Mouse (Mus musculus) heart, postnatal 14 days (tissue): ENCODE measurements around the gene Sfxn1. TPM values are rescaled to one million over a fixed set of nuclear protein-coding genes. Genes with fewer than 3 reads are reported as not detected.

Source experiments
- DNase-seq, 2 experiments: peaks; one replicate each; pipeline ENCODE4 v3.0.0; 2021 to 2022
- intact Hi-C: fragments of 180-260 bp; cut with DNase I; formaldehyde crosslinking; loops from one replicate; pipeline ENCODE4 v1.15.1; 2025
- long read RNA-seq, 2 experiments: library from polyadenylated mRNA; stranded (forward); transcript quantifications; one replicate each; pipeline ENCODE4 v2.0.0; 2021
- total RNA-seq, 2 experiments: library from RNA; stranded (reverse); gene quantifications; 2 replicates each; pipeline ENCODE4 v1.2.3; 2021

Gene Sfxn1
- 1 to 10 TPM; 6.9 to 9.9 TPM for total RNA-seq
- long read RNA-seq, experiment 1, transcript Sfxn1-201 (11 exons, 2,783 nt), result major isoform, 7 of 17 reads
- long read RNA-seq, experiment 1, partial matches to known transcripts, result 6 of 17 reads
- long read RNA-seq, experiment 1, other reads (novel, unspliced or antisense), result 4 of 17 reads
- long read RNA-seq, experiment 2, transcript Sfxn1-201 (11 exons, 2,783 nt), result major isoform, 18 of 26 reads
- long read RNA-seq, experiment 2, partial matches to known transcripts, result 2 of 26 reads
- long read RNA-seq, experiment 2, other reads (novel, unspliced or antisense), result 6 of 26 reads

DNA sequence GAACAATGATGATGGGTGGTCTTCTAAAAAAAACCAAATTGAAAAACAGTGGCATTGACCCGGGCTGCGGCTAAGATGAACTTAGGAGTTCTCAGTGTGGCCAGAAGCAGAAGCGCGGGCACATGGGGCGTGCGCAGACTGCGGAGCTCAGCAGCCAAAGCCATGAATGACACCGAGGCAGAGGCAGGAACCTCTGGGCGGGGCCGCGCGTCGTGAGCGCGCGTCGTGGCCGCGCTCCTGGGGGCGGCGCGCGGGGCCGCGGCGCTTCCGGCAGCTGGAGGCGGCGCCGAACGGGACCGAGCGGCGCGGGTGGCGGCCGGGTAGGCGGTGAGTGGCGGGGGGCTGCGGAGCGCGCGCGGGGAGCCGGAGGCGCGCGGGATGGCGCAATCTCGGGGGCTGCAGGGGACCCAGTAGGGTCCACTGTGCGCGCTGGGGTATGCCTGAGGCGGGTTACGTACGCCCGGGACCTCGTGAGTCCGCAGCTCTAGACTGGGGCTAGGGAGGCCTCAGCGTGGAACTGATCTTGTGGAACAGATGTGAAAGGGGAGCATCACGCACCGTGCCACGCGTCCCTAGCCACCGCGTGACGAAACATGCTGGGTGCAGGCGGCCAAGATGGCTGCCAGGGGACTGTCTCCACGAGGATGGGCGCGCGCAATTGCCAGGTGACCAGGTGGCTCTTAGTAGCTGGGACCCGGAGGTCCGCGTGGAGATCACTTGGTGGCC, at the start of gene Sfxn1:
Sfxn1 (plus strand) TSS at position 264 of the 726 bp plus-strand sequence.
- peak; percentile 76 to 85 for DNase-seq
- intact Hi-C loops, result no loop called here

DNA sequence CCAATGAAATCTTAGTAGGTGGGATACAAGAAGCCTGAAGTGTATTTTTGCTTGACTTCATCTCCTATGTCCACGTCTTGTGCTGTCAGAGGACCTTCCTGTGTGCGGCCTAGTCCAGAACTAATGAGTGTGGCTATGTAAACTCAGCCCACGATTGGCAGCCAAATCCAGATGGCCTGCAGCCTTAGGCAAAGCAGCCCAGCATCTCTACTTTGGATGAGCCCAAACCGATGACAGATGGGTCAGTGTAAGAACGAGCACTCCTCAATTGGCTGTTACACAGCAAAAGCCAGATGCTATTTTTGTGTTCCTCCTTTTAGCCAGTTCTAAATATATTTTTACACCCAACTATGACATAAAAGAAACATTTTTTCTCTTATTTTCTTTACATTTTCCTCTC, 48.4 kb upstream of the Sfxn1 start:
- intact Hi-C loops, result no loop called here
- DNase-seq, result peak in 1 of 2 experiments; percentile 8

- no peak for DNase-seq
- intact Hi-C loops, result no loop called here
These were observed 44.6 kb upstream of the Sfxn1 start for GRCm38 (mm10) chr13:54027079-54027478.

GRCm38 (mm10) chr13:54033653-54034052, 38.0 kb upstream of the Sfxn1 start:
- no peak for DNase-seq
- intact Hi-C loops, result no loop called here

- intact Hi-C loops, result no loop called here
- DNase-seq, result peak in 1 of 2 experiments; percentile 8
These were observed 36.1 kb upstream of the Sfxn1 start for GRCm38 (mm10) chr13:54035541-54035940.

DNA sequence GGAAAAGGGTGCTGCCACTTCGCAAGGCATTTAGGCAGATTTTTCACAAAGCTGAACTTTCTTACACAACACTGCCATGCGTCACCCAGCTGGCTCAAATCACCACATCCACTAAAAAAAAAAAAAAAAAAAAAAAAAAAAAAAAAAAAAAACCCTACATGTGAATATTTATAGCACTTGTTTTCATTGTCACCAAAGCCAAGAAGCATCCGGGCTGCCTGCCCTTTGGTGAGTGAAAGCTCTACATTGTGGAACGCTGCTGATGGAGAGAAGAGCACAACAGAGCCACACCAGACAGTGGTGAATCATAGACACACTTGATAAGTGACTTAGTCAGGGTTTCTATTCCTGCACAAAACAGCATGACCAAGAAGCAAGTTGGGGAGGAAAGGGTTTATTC, 33.7 kb upstream of the Sfxn1 start:
- intact Hi-C loops, result no loop called here
- no peak for DNase-seq

DNA sequence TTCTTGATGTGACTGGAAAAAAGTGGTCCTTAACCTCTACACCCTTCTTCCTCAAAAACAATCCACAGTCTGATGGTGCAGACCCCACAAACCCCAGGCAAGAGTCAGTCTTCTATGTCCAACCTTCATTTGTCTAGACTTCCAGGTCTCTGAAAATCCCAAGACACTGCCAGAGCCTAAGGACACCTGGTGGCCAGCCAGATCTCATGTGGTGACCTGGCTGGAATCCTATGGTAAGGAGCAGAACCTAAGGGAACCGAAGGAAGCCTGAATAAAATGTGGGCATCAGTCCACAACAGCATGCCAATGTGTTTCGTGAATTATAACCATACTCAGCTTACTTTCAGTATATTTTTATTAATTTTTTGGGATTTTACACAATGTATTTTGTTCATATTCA, 31.4 kb upstream of the Sfxn1 start:
- intact Hi-C loops, result no loop called here
- DNase-seq, result no peak

DNA sequence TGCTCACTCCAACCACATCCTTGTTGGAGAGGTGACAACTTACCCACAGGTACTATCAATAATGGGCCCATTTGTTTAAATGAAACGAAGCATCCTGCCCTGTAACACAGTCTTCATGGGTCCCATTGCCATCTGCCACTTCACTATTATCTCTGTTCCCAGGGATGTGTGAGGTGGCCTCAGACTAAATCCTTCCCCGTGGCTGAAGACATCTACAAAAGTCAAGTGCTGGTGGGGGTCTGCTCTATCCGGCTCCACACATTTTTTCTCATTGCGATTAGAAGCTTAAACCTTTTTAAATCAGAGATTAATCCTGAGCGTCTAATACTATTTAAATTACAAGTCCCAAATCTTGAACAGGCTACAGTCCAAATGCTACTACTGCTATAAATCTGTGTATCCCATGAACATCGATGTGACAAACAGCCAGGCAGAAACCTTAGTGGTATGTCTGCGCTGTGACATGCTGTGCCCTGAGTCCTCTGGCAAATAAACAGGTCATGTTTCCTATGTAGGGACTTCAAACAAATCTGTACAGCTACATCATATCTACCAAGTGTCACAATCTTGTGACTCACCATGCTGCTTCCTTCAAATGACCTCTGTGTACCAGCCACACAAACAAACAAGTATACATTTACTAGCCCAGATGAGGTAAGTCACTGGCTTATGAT, 22.9 kb upstream of the Sfxn1 start:
- no peak for DNase-seq
- intact Hi-C loops, result no loop called here

DNA sequence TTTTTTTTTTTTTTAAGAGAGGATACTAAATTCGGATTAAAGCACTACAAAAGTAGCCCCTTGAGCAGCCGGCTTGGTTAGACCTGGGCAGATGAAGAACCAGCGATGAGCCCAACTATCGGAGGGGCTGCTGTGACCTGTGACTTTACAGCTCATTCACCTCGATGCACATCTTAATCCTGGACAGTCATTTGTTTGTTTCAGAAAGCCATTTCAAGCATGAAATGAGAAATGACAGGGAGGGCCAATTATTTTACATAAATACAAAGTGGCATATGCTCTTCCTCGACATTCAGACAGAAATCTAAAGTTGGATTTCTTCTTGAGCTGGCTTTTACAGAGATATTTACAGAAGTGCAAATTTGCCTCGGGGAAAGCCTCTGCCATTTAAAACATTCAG, 20.0 kb upstream of the Sfxn1 start:
- no peak for DNase-seq
- intact Hi-C loops, result no loop called here

DNA sequence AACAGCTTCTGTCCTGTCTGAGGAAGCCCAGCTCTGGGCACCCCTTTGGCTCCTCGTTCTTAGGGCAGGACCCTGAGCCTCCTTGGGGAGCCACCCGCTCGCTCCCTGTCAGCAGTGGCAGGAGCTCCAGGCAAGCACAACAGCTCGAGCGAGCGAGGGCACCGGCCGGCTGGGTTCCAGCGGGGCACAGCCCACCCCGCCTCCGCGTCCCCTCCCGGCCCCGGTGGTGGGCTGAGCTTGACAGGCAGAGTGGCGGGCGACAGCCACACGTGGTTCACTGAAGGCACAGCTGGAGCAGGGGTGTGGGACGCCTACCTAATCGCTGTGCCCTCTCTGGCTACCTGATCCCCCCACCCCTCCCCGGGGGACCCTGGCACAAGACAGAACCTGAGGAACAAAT, 16.7 kb upstream of the Sfxn1 start:
- intact Hi-C loops, result loop anchor here (1.0 kb wide), 1 partner anchor 243 kb away; no protein-coding TSS in a partner anchor

GRCm38 (mm10) chr13:54055448-54055861, 16.2 kb upstream of the Sfxn1 start, which contains the start of gene Drd1:
Gene Drd1 (minus strand): TSS chr13:54055705.
- intact Hi-C loops, result loop anchor here (1.0 kb wide), 1 partner anchor 243 kb away; no protein-coding TSS in a partner anchor
- DNase-seq, result peak; percentile 72 to 80

More for the DNA sequence above, 16.7 kb upstream of the Sfxn1 start:
- DNase-seq, result no peak

- intact Hi-C loops, result loop anchor here (2.0 kb wide), 1 partner anchor 279 kb away; no protein-coding TSS in a partner anchor
- DNase-seq, result no peak
These were observed 9.6 kb upstream of the Sfxn1 start for GRCm38 (mm10) chr13:54062068-54062467.

DNA sequence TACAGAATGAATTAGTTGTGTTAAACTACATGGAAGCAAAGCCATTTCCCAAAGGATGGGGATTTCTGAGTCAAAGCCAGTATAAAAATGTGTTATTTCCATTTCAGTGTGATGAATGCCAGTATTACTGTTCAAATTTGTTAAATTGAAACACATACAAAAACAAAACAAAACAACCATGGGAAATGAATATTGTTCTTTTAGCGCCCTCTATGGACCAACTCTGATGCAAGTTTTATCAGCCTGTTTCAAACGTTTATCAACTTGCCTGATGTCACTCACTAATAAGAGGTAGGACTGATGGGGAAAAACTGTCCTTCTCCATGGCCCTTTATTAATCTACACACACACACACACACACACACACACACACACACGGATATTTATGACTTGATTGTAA, 8.4 kb upstream of the Sfxn1 start:
- peak in 1 of 2 experiments; percentile 35 for DNase-seq
- intact Hi-C loops, result loop anchor here (2.0 kb wide), 1 partner anchor 280 kb away; no protein-coding TSS in a partner anchor

GRCm38 (mm10) chr13:54066081-54066746, 5.5 kb upstream of the Sfxn1 start:
- no peak for DNase-seq
- intact Hi-C loops, result no loop called here

GRCm38 (mm10) chr13:54067617-54068166, 4.0 kb upstream of the Sfxn1 start:
- intact Hi-C loops, result no loop called here
- no peak for DNase-seq

- no peak for DNase-seq
- intact Hi-C loops, result no loop called here
These were observed 658 bp upstream of the Sfxn1 start for GRCm38 (mm10) chr13:54071011-54071410.

DNA sequence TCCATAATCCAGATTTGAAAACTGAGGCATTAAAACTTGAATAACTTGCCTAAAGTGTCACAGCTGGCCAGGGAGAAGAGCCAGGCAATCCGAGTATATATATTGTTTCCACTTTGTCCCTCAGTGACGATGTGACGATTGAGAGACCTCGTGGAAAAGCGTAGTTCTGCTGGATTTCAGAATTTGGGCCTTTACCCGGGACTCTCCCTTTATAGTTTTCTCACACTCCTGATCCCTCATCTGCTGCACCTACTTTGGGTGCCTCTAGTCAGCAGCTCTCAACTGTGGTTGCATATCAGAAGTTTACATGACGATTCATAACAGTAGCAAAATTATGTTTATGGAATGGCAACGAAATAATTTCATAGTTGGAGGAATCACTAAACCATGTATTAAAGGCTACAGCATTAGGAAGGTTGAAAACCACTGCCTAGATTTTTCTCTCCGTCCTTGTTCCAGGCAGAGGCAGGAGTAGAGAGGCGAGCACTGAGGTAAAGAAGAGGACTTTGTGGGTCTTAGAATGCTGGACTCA, 923 bp downstream of the Sfxn1 start:
- DNase-seq, result no peak

DNA sequence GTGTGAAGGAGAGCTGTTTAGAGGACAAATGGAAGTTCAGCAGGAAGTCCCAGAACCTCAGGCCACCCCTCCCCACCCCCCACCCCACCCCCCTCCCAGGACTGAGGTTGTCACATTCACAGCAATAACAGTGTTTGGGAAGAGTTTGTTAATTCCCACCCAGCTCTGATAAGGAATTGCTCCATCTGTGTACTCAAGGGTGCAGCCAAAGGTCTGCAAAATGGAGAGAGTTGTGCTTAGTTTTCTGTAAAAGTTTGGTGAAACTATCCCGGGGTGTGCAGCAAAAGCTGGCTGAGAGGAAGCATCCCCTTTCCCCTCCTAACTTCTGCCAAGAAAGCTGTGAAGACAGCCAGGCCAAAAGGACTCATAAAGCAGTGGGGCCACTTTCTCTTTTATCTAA, 1.4 kb downstream of the Sfxn1 start:
- peak; percentile 31 to 42 for DNase-seq
- intact Hi-C loops, result no loop called here

More for the DNA sequence above, 923 bp downstream of the Sfxn1 start:
- intact Hi-C loops, result no loop called here

GRCm38 (mm10) chr13:54073491-54073890, 1.8 kb downstream of the Sfxn1 start:
- intact Hi-C loops, result no loop called here
- no peak for DNase-seq

- intact Hi-C loops, result no loop called here
These were observed 3.7 kb downstream of the Sfxn1 start for GRCm38 (mm10) chr13:54075416-54075815.

More at GRCm38 (mm10) chr13:54075416-54075815, 3.7 kb downstream of the Sfxn1 start:
- DNase-seq, result no peak
